Mouse (Mus musculus) forebrain, embryonic 16.5 days (tissue): ENCODE data around the gene Parvb. TPM values are rescaled to one million over a fixed set of nuclear protein-coding genes. Genes with fewer than 3 reads are reported as not detected.

Experiments used
- ATAC-seq: fragments of 200-750 bp; cut with Nextera tagmentation; 2 replicates; pipeline ENCODE4 v1.8.0; 2017; ENCODE audit warnings: mild to moderate bottlenecking, moderate library complexity
- H3K27ac ChIP-seq: fragments of 300-500 bp; sonication (generic); 2 replicates; pipeline ENCODE4 v1.5.1; 2014; ENCODE audit warnings: low read length, control low read depth
- H3K27me3 ChIP-seq: fragments of 300-500 bp; sonication (generic); replicated peaks from 2 replicates; pipeline ENCODE4 v1.6.1; 2014; ENCODE audit warnings: low read length; ENCODE audit not compliant: control insufficient read depth, insufficient read depth
- H3K36me3 ChIP-seq: fragments of 300-500 bp; sonication (generic); 2 replicates; pipeline ENCODE4 v1.6.1; 2014; ENCODE audit not compliant: control insufficient read depth, insufficient read depth
- H3K4me1 ChIP-seq: fragments of 300-500 bp; sonication (generic); replicated peaks from 2 replicates; pipeline ENCODE4 v1.6.1; 2014; ENCODE audit warnings: low read length; ENCODE audit not compliant: control insufficient read depth, insufficient read depth
- H3K4me2 ChIP-seq: fragments of 300-500 bp; sonication (generic); 2 replicates; pipeline ENCODE4 v1.6.1; 2014; ENCODE audit warnings: mild to moderate bottlenecking, low read length, control low read depth
- H3K4me3 ChIP-seq: fragments of 300-500 bp; sonication (generic); replicated peaks from 2 replicates; pipeline ENCODE4 v1.5.1; 2014; ENCODE audit warnings: mild to moderate bottlenecking, low read length, control low read depth
- H3K9ac ChIP-seq: fragments of 300-500 bp; sonication (generic); replicated peaks from 2 replicates; pipeline ENCODE4 v1.6.1; 2014; ENCODE audit warnings: low read depth, low read length, control low read depth
- H3K9me3 ChIP-seq: fragments of 300-500 bp; sonication (generic); 2 replicates; pipeline ENCODE4 v1.6.1; 2016; ENCODE audit warnings: low read length; ENCODE audit not compliant: control insufficient read depth
- WGBS: fragments of 180-500 bp; shearing (Covaris S2); extraction: QIAGEN DNeasy Blood & Tissue Kit; methylation state at CpG from one replicate; pipeline ENCODE4 v1.1.7; 2014; 5-methylcytosine and 5-hydroxymethylcytosine counted together
- polyA plus RNA-seq: library from polyadenylated mRNA; unstranded; fragments of >200 nt; fragmentation: Nextera tagmentation; extraction: Ambion mirVana; gene quantifications from 2 replicates; pipeline ENCODE4 v1.2.1, GENCODE M21; 2015

Parvb gene
- polyA plus RNA-seq, 1 experiment from 2014 or later, result 2.8 TPM

GRCm38 (mm10) chr15:84364746-84365145 lies 132.9 kb downstream of the Parvb start:
- no peak overlapping the region for H3K4me3 ChIP-seq
- no peak overlapping the region for H3K4me2 ChIP-seq
- no peaks in the 10 kb centered on the region for H3K9me3 ChIP-seq
- WGBS, result 96% methylated on average over 3 of the region's 3 CpGs
- H3K36me3 ChIP-seq, result no peaks in the 10 kb centered on the region
- no peak overlapping the region for H3K9ac ChIP-seq
- H3K4me1 ChIP-seq, result peaks cover 20% of the 10 kb centered on the region
- no peak overlapping the region for H3K27ac ChIP-seq
- no peak for ATAC-seq
- no peaks in the 10 kb centered on the region for H3K27me3 ChIP-seq

Other genes with a start within 250 kb of the Parvb start
- gene Efcab6, start 166.7 kb upstream of the Parvb start, polyA plus RNA-seq, result 2.8 and 3.7 TPM in 2 replicates
- 80.6 and 92.7 TPM in 2 replicates for gene Sult4a1, start 126.3 kb upstream of the Parvb start, polyA plus RNA-seq
- not detected in 2 replicates for gene Pnpla5, start 108.9 kb upstream of the Parvb start, polyA plus RNA-seq
- gene Pnpla3, start 64.2 kb upstream of the Parvb start, polyA plus RNA-seq, result 5.1 and 5.3 TPM in 2 replicates
- gene Samm50, start 39.8 kb upstream of the Parvb start, polyA plus RNA-seq, result 88.5 and 91.8 TPM in 2 replicates
- 0.84 and 1.0 TPM in 2 replicates for gene Parvg, start 92.0 kb downstream of the Parvb start, polyA plus RNA-seq
- 8.1 and 13.5 TPM in 2 replicates for gene Shisal1, start 215.1 kb downstream of the Parvb start, polyA plus RNA-seq